Mouse (Mus musculus): Measurements from ENCODE around the gene Jtb. TPM values are rescaled to one million over a fixed set of nuclear protein-coding genes. Genes with fewer than 3 reads are reported as not detected.

Gene Jtb
- total and polyA plus RNA-seq, 2 experiments from 2014 or later, result 87.2 to 116 TPM

GRCm38 (mm10) chr3:90279743-90280142 is 48.3 kb downstream of the Jtb start:
- Histone ChIP-seq H3K36me3 (replicated peaks; ENCODE audit: control insufficient read depth, insufficient read depth, low read length) (peaks cover 65% of the 10 kb centered on the region), H3K4me1 (ENCODE audit: control insufficient read depth, insufficient read depth) (no peaks in the 10 kb centered on the region), H3K4me3 (ENCODE audit: low read depth, low read length) (no peak overlapping the region), H3K9me3 (replicated peaks; ENCODE audit: control insufficient read depth, low read length) (no peaks in the 10 kb centered on the region), H3K9ac (replicated peaks; ENCODE audit: low read depth, low read length) (no peak overlapping the region), H3K27ac (ENCODE audit: low read depth) (no peak overlapping the region), H3K4me2 (ENCODE audit: low read depth, low read length) (no peak overlapping the region), H3K27me3 (ENCODE audit: control insufficient read depth, insufficient read depth, low read length) (no peaks in the 10 kb centered on the region)
- DNase-seq (ENCODE audit: low spot score) (no peak), ATAC-seq (ENCODE audit: insufficient read depth, low read depth) (no peak)
- TF ChIP-seq CTCF (IDR thresholded peaks at IDR 0.05; ENCODE audit: low read depth), result no peak
- no peak for TF ChIP-seq EP300 (IDR thresholded peaks at IDR 0.05; ENCODE audit: low read depth)
- WGBS, result 92% methylated on average over 7 of the region's 7 CpGs

- no peak overlapping the region for H3K27ac ChIP-seq (ENCODE audit: low read depth)
- ATAC-seq (ENCODE audit: insufficient read depth, low read depth) (no peak), DNase-seq (ENCODE audit: low spot score) (no peak)
- TF ChIP-seq EP300 (IDR thresholded peaks at IDR 0.05; ENCODE audit: low read depth), result no peak
- TF ChIP-seq CTCF (IDR thresholded peaks at IDR 0.05; ENCODE audit: low read depth), result no peak
- no peaks in the 10 kb centered on the region for H3K27me3 ChIP-seq (ENCODE audit: control insufficient read depth, insufficient read depth, low read length)
- H3K9ac ChIP-seq (replicated peaks; ENCODE audit: low read depth, low read length), result no peak overlapping the region
- 93% methylated on average over 9 of the region's 9 CpGs for WGBS
- H3K4me3 ChIP-seq (ENCODE audit: low read depth, low read length), result no peak overlapping the region
- H3K9me3 ChIP-seq (replicated peaks; ENCODE audit: control insufficient read depth, low read length), result no peaks in the 10 kb centered on the region
- H3K36me3 ChIP-seq (replicated peaks; ENCODE audit: control insufficient read depth, insufficient read depth, low read length), result peaks cover 55% of the 10 kb centered on the region
- no peaks in the 10 kb centered on the region for H3K4me1 ChIP-seq (ENCODE audit: control insufficient read depth, insufficient read depth)
- no peak overlapping the region for H3K4me2 ChIP-seq (ENCODE audit: low read depth, low read length)
Measured at GRCm38 (mm10) chr3:90280708-90281107, 49.3 kb downstream of the Jtb start.

- no peak overlapping the region for H3K27ac ChIP-seq (ENCODE audit: low read depth)
- WGBS, result 96% methylated on average over 2 of the region's 2 CpGs
- ATAC-seq (ENCODE audit: insufficient read depth, low read depth), result no peak
Measured at GRCm38 (mm10) chr3:90284150-90284549, 52.8 kb downstream of the Jtb start.

More at GRCm38 (mm10) chr3:90284150-90284549, 52.8 kb downstream of the Jtb start:
- Histone ChIP-seq H3K4me1 (ENCODE audit: control insufficient read depth, insufficient read depth) (no peaks in the 10 kb centered on the region), H3K27me3 (ENCODE audit: control insufficient read depth, insufficient read depth, low read length) (no peaks in the 10 kb centered on the region), H3K9ac (replicated peaks; ENCODE audit: low read depth, low read length) (no peak overlapping the region), H3K36me3 (replicated peaks; ENCODE audit: control insufficient read depth, insufficient read depth, low read length) (peaks cover 21% of the 10 kb centered on the region), H3K4me3 (ENCODE audit: low read depth, low read length) (no peak overlapping the region), H3K4me2 (ENCODE audit: low read depth, low read length) (no peak overlapping the region), H3K9me3 (replicated peaks; ENCODE audit: control insufficient read depth, low read length) (no peaks in the 10 kb centered on the region)
- TF ChIP-seq CTCF (IDR thresholded peaks at IDR 0.05; ENCODE audit: low read depth) (no peak), EP300 (IDR thresholded peaks at IDR 0.05; ENCODE audit: low read depth) (no peak)
- no peak for DNase-seq (ENCODE audit: low spot score)

Small RNA genes within 50 kb of the gene (microRNA-seq; reads per million reads assigned to microRNA genes)
- not detected for gene Mir7012

Other genes with a start within 250 kb of the Jtb start
- gene Hax1, start 232.8 kb upstream of the Jtb start, total RNA-seq (2014; rRNA removed; ENCODE audit: low replicate concordance), result 37.9 and 45.0 TPM in 2 replicates
- gene Hax1, start 232.8 kb upstream of the Jtb start, polyA plus RNA-seq (2015; fragmentation: Nextera tagmentation; extraction: Ambion mirVana), result 64.2 and 70.3 TPM in 2 replicates
- 111 and 183 TPM in 2 replicates for gene 4933434E20Rik, start 180.0 kb upstream of the Jtb start, total RNA-seq (2014; rRNA removed; ENCODE audit: low replicate concordance)
- 151 and 165 TPM in 2 replicates for gene 4933434E20Rik, start 180.0 kb upstream of the Jtb start, polyA plus RNA-seq (2015; fragmentation: Nextera tagmentation; extraction: Ambion mirVana)
- 64.2 and 69.7 TPM in 2 replicates for gene Ubap2l, start 179.0 kb upstream of the Jtb start, total RNA-seq (2014; rRNA removed; ENCODE audit: low replicate concordance)
- 88.9 and 92.0 TPM in 2 replicates for gene Ubap2l, start 179.0 kb upstream of the Jtb start, polyA plus RNA-seq (2015; fragmentation: Nextera tagmentation; extraction: Ambion mirVana)
- gene Tpm3, start 158.9 kb upstream of the Jtb start, total RNA-seq (2014; rRNA removed; ENCODE audit: low replicate concordance), result 88.0 and 99.5 TPM in 2 replicates
- gene Tpm3, start 158.9 kb upstream of the Jtb start, polyA plus RNA-seq (2015; fragmentation: Nextera tagmentation; extraction: Ambion mirVana), result 139 and 145 TPM in 2 replicates
- 0.04 and 0.27 TPM in 2 replicates for gene Nup210l, start 127.5 kb upstream of the Jtb start, total RNA-seq (2014; rRNA removed; ENCODE audit: low replicate concordance)
- gene Nup210l, start 127.5 kb upstream of the Jtb start, polyA plus RNA-seq (2015; fragmentation: Nextera tagmentation; extraction: Ambion mirVana), result 0.04 TPM in 1 of 2 replicates, not detected in the other
- gene Rps27, start 17.9 kb upstream of the Jtb start, total RNA-seq (2014; rRNA removed; ENCODE audit: low replicate concordance), result 3,347 and 4,005 TPM in 2 replicates
- gene Rps27, start 17.9 kb upstream of the Jtb start, polyA plus RNA-seq (2015; fragmentation: Nextera tagmentation; extraction: Ambion mirVana), result 908 and 957 TPM in 2 replicates
- 9.7 and 13.7 TPM in 2 replicates for gene Rab13, start 17.9 kb upstream of the Jtb start, total RNA-seq (2014; rRNA removed; ENCODE audit: low replicate concordance)
- gene Rab13, start 17.9 kb upstream of the Jtb start, polyA plus RNA-seq (2015; fragmentation: Nextera tagmentation; extraction: Ambion mirVana), result 17.9 and 18.2 TPM in 2 replicates
- gene Creb3l4, start 11.9 kb downstream of the Jtb start, total RNA-seq (2014; rRNA removed; ENCODE audit: low replicate concordance), result 2.4 TPM in 1 of 2 replicates, not detected in the other
- gene Creb3l4, start 11.9 kb downstream of the Jtb start, polyA plus RNA-seq (2015; fragmentation: Nextera tagmentation; extraction: Ambion mirVana), result 1.2 TPM in 2 replicates
- gene Slc39a1, start 16.6 kb downstream of the Jtb start, total RNA-seq (2014; rRNA removed; ENCODE audit: low replicate concordance), result 157 and 158 TPM in 2 replicates
- gene Slc39a1, start 16.6 kb downstream of the Jtb start, polyA plus RNA-seq (2015; fragmentation: Nextera tagmentation; extraction: Ambion mirVana), result 93.3 and 95.5 TPM in 2 replicates
- gene Crtc2, start 22.6 kb downstream of the Jtb start, total RNA-seq (2014; rRNA removed; ENCODE audit: low replicate concordance), result 11.6 and 17.8 TPM in 2 replicates
- 6.3 and 7.2 TPM in 2 replicates for gene Crtc2, start 22.6 kb downstream of the Jtb start, polyA plus RNA-seq (2015; fragmentation: Nextera tagmentation; extraction: Ambion mirVana)
- gene Dennd4b, start 33.6 kb downstream of the Jtb start, total RNA-seq (2014; rRNA removed; ENCODE audit: low replicate concordance), result 18.4 and 32.6 TPM in 2 replicates
- 3.4 and 4.6 TPM in 2 replicates for gene Dennd4b, start 33.6 kb downstream of the Jtb start, polyA plus RNA-seq (2015; fragmentation: Nextera tagmentation; extraction: Ambion mirVana)
- 14.1 and 25.3 TPM in 2 replicates for gene Gatad2b, start 61.6 kb downstream of the Jtb start, total RNA-seq (2014; rRNA removed; ENCODE audit: low replicate concordance)
- gene Gatad2b, start 61.6 kb downstream of the Jtb start, polyA plus RNA-seq (2015; fragmentation: Nextera tagmentation; extraction: Ambion mirVana), result 5.8 and 6.4 TPM in 2 replicates
- 3.3 and 6.2 TPM in 2 replicates for gene Slc27a3, start 158.3 kb downstream of the Jtb start, total RNA-seq (2014; rRNA removed; ENCODE audit: low replicate concordance)
- 2.3 and 2.4 TPM in 2 replicates for gene Slc27a3, start 158.3 kb downstream of the Jtb start, polyA plus RNA-seq (2015; fragmentation: Nextera tagmentation; extraction: Ambion mirVana)
- 26.1 and 26.6 TPM in 2 replicates for gene Ints3, start 202.0 kb downstream of the Jtb start, total RNA-seq (2014; rRNA removed; ENCODE audit: low replicate concordance)
- gene Ints3, start 202.0 kb downstream of the Jtb start, polyA plus RNA-seq (2015; fragmentation: Nextera tagmentation; extraction: Ambion mirVana), result 7.8 and 8.3 TPM in 2 replicates
- gene Npr1, start 234.3 kb downstream of the Jtb start, total RNA-seq (2014; rRNA removed; ENCODE audit: low replicate concordance), result 26.4 and 30.9 TPM in 2 replicates
- 10.2 and 11.2 TPM in 2 replicates for gene Npr1, start 234.3 kb downstream of the Jtb start, polyA plus RNA-seq (2015; fragmentation: Nextera tagmentation; extraction: Ambion mirVana)
- gene Ilf2, start 244.5 kb downstream of the Jtb start, total RNA-seq (2014; rRNA removed; ENCODE audit: low replicate concordance), result 46.8 and 53.5 TPM in 2 replicates
- gene Ilf2, start 244.5 kb downstream of the Jtb start, polyA plus RNA-seq (2015; fragmentation: Nextera tagmentation; extraction: Ambion mirVana), result 60.2 and 60.8 TPM in 2 replicates